Mouse (Mus musculus): ENCODE results near the gene Klhl29.

DNA sequence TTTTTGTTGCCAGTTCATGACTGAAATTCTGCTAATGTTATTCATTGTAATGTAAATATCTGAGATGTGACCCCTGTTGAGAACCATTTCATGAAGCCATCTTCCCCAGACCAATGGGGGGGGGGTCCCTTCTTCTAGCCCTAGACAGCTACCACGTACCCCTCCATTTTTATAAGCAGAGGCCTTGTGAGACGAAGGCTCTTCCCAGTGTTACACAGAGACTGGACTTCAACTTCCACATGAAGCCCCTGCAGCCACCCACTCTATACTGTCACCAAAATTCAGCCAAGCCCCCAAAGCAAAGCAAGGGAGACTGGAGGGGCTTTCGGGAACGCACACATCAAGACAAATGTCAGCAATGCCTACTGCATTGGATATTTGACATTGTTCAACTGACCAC lies 6.1 kb downstream of the Klhl29 start:
- TF ChIP-seq CTCF (conservative IDR thresholded peaks at IDR 0.05; ENCODE audit: insufficient read depth, insufficient read length, low read depth, low read length) (no peak), POLR2A (IDR thresholded peaks at IDR 0.05; ENCODE audit: low read depth, low read length) (no peak)
